Mouse (Mus musculus): ENCODE results near the gene Zfp988. TPM values are rescaled to one million over a fixed set of nuclear protein-coding genes. Genes with fewer than 3 reads are reported as not detected.
"Not testable (repeated sequence)": the region's sequence is repeated elsewhere in the genome, so short reads cannot be mapped to it uniquely, and the experiment has no call there.

Gene Zfp988
- polyA plus RNA-seq, 1 experiment from 2014 or later, result 0.13 TPM

DNA sequence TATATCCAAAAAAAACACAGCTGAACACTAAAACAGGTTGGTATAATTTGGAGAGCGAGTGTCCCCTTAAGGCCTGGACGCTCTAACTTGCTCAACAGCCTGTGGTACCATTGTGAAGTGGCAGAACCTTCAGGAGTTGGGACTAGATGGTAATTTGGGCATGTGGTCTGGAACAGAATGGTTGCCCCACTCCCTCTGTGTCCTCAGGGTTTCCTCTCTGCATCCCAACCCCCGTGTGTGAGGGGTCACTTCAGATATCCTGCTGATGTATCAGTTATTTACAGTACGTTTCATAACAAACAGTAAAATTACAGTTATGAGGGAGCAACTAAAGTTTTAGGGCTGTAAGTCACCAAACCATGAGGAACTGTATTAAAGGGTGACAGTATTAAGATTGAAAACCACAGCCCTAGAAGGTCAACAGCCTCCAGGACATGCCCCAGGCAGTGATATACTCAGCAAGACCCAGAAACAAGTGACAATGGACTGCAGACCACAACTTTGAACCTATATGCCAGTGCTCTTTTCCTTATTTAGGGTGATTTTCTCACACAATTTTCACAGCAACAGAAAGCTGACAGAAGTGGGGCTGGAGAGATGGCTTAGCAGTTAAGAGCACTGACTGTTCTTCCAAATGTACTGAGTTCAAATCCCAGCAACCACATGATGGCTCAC lies 41.0 kb downstream of the Zfp988 start:
- not testable (repeated sequence) for H3K4me2 ChIP-seq (replicated peaks); H3K27ac ChIP-seq; H3K36me3 ChIP-seq; ATAC-seq (ENCODE audit: insufficient number of reproducible peaks, insufficient read depth, low FRiP score, low TSS enrichment); H3K4me1 ChIP-seq; H3K27me3 ChIP-seq; H3K4me3 ChIP-seq; H3K9ac ChIP-seq
- peaks cover 63% of the 10 kb centered on the region for H3K9me3 ChIP-seq
- WGBS, result 69% methylated on average over 4 of the region's 4 CpGs

DNA sequence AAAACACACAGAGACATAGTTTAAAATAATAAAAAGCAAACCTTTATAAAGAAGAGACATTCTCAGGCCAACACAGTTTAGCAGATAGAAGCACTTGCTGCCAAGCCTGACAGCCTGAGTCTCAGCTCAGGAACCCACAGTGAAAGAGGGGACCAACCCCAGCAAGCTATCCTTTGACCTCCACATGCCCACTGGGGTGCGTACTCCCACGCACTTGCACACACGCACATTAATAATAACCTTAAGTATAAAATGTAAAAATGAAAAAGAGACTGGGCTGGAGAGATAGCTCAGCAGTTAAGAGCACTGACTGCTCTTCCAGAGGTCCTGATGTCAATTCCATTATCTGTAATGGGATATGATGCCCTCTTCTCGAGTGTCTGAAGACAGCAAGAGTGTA lies 41.8 kb downstream of the Zfp988 start:
- H3K4me2 ChIP-seq (replicated peaks); H3K9ac ChIP-seq; H3K4me3 ChIP-seq; H3K4me1 ChIP-seq; H3K27ac ChIP-seq; H3K36me3 ChIP-seq; ATAC-seq (ENCODE audit: insufficient number of reproducible peaks, insufficient read depth, low FRiP score, low TSS enrichment); H3K27me3 ChIP-seq: not testable (repeated sequence)
- WGBS, result 69% methylated on average over 4 of the region's 4 CpGs
- peaks cover 63% of the 10 kb centered on the region for H3K9me3 ChIP-seq

- not testable (repeated sequence) for H3K27ac ChIP-seq; H3K27me3 ChIP-seq; H3K4me2 ChIP-seq (replicated peaks); H3K36me3 ChIP-seq; H3K9ac ChIP-seq; ATAC-seq (ENCODE audit: insufficient number of reproducible peaks, insufficient read depth, low FRiP score, low TSS enrichment); H3K4me1 ChIP-seq; H3K4me3 ChIP-seq
- WGBS, result 88% methylated on average over 2 of the region's 3 CpGs
- peaks cover 62% of the 10 kb centered on the region for H3K9me3 ChIP-seq
Measured at GRCm38 (mm10) chr4:147347880-147348279, 42.4 kb downstream of the Zfp988 start.

GRCm38 (mm10) chr4:147348401-147348800 lies 42.9 kb downstream of the Zfp988 start:
- H3K9ac ChIP-seq; H3K36me3 ChIP-seq; H3K27ac ChIP-seq; H3K4me1 ChIP-seq; ATAC-seq (ENCODE audit: insufficient number of reproducible peaks, insufficient read depth, low FRiP score, low TSS enrichment); H3K4me3 ChIP-seq; H3K4me2 ChIP-seq (replicated peaks); H3K27me3 ChIP-seq: not testable (repeated sequence)
- WGBS, result 73% methylated on average over 2 of the region's 2 CpGs
- peaks cover 57% of the 10 kb centered on the region for H3K9me3 ChIP-seq

DNA sequence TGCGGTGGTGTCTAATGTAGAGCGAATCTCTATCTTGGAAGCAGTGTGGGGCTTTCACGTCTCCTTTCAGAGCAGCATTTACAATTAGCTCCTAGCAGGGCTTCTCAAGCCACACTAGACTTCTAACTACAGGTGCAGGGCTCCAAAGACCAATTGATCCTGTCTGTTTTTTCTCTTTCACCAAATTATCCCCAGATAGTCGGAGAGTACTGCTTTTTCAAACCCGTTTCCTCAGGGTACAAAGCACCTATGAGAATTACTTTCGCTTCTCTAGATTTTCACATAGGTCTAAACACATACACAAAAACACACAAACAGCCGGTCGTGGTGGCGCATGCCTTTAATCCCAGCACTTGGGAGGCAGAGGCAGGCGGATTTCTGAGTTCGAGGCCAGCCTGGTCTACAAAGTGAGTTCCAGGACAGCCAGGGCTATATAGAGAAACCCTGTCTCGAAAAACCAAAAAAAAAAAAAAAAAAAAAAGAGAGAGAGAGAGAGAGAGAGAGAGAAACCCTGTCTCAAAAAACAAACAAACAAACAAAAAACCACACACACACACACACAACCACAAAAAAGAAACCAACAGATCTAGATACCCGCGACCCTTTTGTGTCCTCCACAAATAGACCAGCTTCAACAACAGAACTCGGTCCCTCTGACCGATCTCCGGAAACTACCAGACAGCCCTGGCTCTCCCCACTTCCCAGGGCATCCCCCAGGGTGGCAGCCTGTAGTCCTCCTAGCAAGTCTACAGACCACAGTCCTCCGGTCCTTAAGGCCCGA lies 43.6 kb downstream of the Zfp988 start:
- not testable (repeated sequence) for ATAC-seq (ENCODE audit: insufficient number of reproducible peaks, insufficient read depth, low FRiP score, low TSS enrichment)

GRCm38 (mm10) chr4:147349687-147350415 lies 44.4 kb downstream of the Zfp988 start:
- peaks cover 55% of the 10 kb centered on the region for H3K9me3 ChIP-seq
- H3K27me3 ChIP-seq; H3K9ac ChIP-seq; H3K27ac ChIP-seq; H3K4me2 ChIP-seq (replicated peaks); H3K4me3 ChIP-seq; H3K36me3 ChIP-seq; H3K4me1 ChIP-seq: not testable (repeated sequence)
- 83% methylated on average over 9 of the region's 9 CpGs for WGBS
- 0 out of 2 replicates have a peak, but pooled peaks have one; percentile 67 for ATAC-seq (ENCODE audit: insufficient number of reproducible peaks, insufficient read depth, low FRiP score, low TSS enrichment)

More for the DNA sequence above, 43.6 kb downstream of the Zfp988 start:
- H3K4me2 ChIP-seq (replicated peaks); H3K27me3 ChIP-seq; H3K4me3 ChIP-seq; H3K27ac ChIP-seq; H3K9ac ChIP-seq; H3K36me3 ChIP-seq; H3K4me1 ChIP-seq: not testable (repeated sequence)
- H3K9me3 ChIP-seq, result peaks cover 51% of the 10 kb centered on the region
- WGBS, result 88% methylated on average over 18 of the region's 19 CpGs

- H3K9ac ChIP-seq; H3K36me3 ChIP-seq; H3K27me3 ChIP-seq; H3K4me2 ChIP-seq (replicated peaks); H3K4me3 ChIP-seq; ATAC-seq (ENCODE audit: insufficient number of reproducible peaks, insufficient read depth, low FRiP score, low TSS enrichment); H3K4me1 ChIP-seq; H3K27ac ChIP-seq: not testable (repeated sequence)
- peaks cover 55% of the 10 kb centered on the region for H3K9me3 ChIP-seq
- WGBS, result 85% methylated on average over 2 of the region's 2 CpGs
Measured at GRCm38 (mm10) chr4:147350541-147350940, 45.1 kb downstream of the Zfp988 start.

DNA sequence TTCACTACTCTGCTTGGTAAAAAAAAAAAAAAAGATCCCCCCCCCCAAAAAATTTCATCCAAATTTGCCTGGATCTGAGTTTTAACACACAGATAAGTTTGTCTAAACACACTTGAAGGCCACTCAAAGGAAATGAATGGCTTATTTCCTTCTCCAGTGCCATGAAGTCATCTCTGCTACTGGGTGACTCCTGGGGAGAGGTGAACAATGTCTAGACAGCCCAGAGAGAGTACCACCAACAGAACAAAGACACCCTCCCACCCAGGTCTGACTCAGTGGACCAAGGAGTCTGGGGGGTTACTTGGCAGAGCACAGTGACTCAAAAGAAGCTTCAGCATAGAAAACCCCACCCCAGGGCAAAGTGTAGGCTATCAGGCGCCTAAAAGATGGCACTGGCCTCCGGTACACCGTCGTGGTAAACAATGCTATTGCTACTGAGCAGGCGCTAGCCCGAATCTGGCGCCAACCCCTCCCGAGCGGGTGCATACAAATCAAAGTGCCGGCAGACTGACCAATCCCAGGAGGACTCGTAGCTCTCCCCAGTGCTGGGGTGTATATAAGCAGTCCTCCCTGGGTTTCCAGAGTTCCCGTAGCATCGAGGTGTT lies 46.0 kb downstream of the Zfp988 start:
- H3K36me3 ChIP-seq; ATAC-seq (ENCODE audit: insufficient number of reproducible peaks, insufficient read depth, low FRiP score, low TSS enrichment); H3K27ac ChIP-seq; H3K4me2 ChIP-seq (replicated peaks); H3K4me3 ChIP-seq; H3K9ac ChIP-seq; H3K4me1 ChIP-seq; H3K27me3 ChIP-seq: not testable (repeated sequence)
- H3K9me3 ChIP-seq, result peaks cover 50% of the 10 kb centered on the region
- 88% methylated on average over 11 of the region's 13 CpGs for WGBS

DNA sequence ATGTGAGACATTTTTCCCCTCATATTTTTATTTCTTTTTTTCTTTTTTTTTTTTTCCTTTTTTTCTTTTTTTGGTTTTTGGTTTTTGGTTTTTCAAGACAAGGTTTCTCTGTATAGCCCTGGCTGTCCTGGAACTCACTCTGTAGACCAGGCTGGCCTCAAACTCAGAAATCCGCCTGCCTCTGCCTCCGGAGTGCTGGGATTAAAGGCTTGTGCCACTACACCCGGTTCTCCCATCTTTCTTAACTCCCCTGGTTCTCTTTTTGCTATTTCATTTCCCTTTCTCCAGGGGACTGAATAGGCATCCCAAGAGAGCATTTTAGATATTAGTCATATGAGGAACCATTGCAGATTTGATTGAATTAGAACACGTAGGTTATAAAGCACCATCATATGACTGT lies 48.2 kb downstream of the Zfp988 start:
- 81% methylated on average over 4 of the region's 4 CpGs for WGBS
- H3K36me3 ChIP-seq; H3K27ac ChIP-seq; H3K4me3 ChIP-seq; H3K4me1 ChIP-seq; H3K9ac ChIP-seq; H3K27me3 ChIP-seq; ATAC-seq (ENCODE audit: insufficient number of reproducible peaks, insufficient read depth, low FRiP score, low TSS enrichment); H3K4me2 ChIP-seq (replicated peaks): not testable (repeated sequence)
- H3K9me3 ChIP-seq, result peaks cover 34% of the 10 kb centered on the region

GRCm38 (mm10) chr4:147356042-147356441 lies 50.6 kb downstream of the Zfp988 start:
- not testable (repeated sequence) for H3K9ac ChIP-seq; H3K4me3 ChIP-seq; ATAC-seq (ENCODE audit: insufficient number of reproducible peaks, insufficient read depth, low FRiP score, low TSS enrichment); H3K36me3 ChIP-seq; H3K27me3 ChIP-seq; H3K27ac ChIP-seq; H3K9me3 ChIP-seq; H3K4me2 ChIP-seq (replicated peaks); H3K4me1 ChIP-seq
- WGBS, result no CpG with 5 or more reads among the region's 3 CpGs

- not testable (repeated sequence) for H3K9me3 ChIP-seq; ATAC-seq (ENCODE audit: insufficient number of reproducible peaks, insufficient read depth, low FRiP score, low TSS enrichment); H3K4me1 ChIP-seq
Measured at GRCm38 (mm10) chr4:147357195-147357594, 51.7 kb downstream of the Zfp988 start.

More at GRCm38 (mm10) chr4:147357195-147357594, 51.7 kb downstream of the Zfp988 start:
- H3K4me2 ChIP-seq (replicated peaks); H3K27me3 ChIP-seq; H3K9ac ChIP-seq; H3K27ac ChIP-seq; H3K36me3 ChIP-seq; H3K4me3 ChIP-seq: not testable (repeated sequence)
- WGBS, result no CpG with 5 or more reads among the region's 2 CpGs

Measured in embryonic facial prominence, embryonic 12.5 days (tissue).